Mouse (Mus musculus): Measurements from ENCODE around the gene Tnfaip8l3. TPM values are rescaled to one million over a fixed set of nuclear protein-coding genes. Genes with fewer than 3 reads are reported as not detected.
"Not testable (repeated sequence)": the region's sequence is repeated elsewhere in the genome, so short reads cannot be mapped to it uniquely, and the experiment has no call there.

Gene Tnfaip8l3
- total and polyA plus RNA-seq, 3 experiments, result not detected

- dilution Hi-C loops (cut with MboI; ENCODE audit: extremely low pct_ligation_motif_present, extremely low pct_unique_long_range_greater_than_20kb, low sequenced_read_pairs) (no loop called here), in situ Hi-C loops (cut with MboI; ENCODE audit: low pct_ligation_motif_present, low pct_unique_long_range_greater_than_20kb, low sequenced_read_pairs) (no loop called here)
- Histone ChIP-seq H3K36me3 (replicated peaks in 1 of 2; ENCODE audit: control insufficient read depth in 1 of 2, insufficient read depth in 1 of 2, low read length in 1 of 2) (no peaks in the 10 kb centered on the region), H3K27me3 (replicated peaks) (no peaks in the 10 kb centered on the region), H3K27ac (ENCODE audit: insufficient read depth, low read depth) (no peak overlapping the region), H3K4me2 (ENCODE audit: insufficient read depth, low read depth, poor library complexity, severe bottlenecking) (no peak overlapping the region), H3K4me3 (replicated peaks in 1 of 3; ENCODE audit: low read depth in 2 of 3, low read length in 2 of 3, poor library complexity in 1 of 3) (no peak overlapping the region), H3K79me2 (replicated peaks; ENCODE audit: control insufficient read depth, extremely low read depth, insufficient read depth, poor library complexity, severe bottlenecking) (no peaks in the 10 kb centered on the region), H3K9ac (ENCODE audit: insufficient read depth, low read depth) (no peak overlapping the region), H3K4me1 (ENCODE audit: control insufficient read depth in 1 of 2, insufficient read depth in 2 of 2) (no peaks in the 10 kb centered on the region), H3K9me3 (replicated peaks; ENCODE audit: low read length) (no peaks in the 10 kb centered on the region)
- TF ChIP-seq ZMIZ1 (IDR thresholded peaks at IDR 0.05; ENCODE audit: low read depth, low read length), result no peak
- TF ChIP-seq MAZ (IDR thresholded peaks at IDR 0.05; ENCODE audit: low read depth, low read length), result no peak
- TF ChIP-seq MAFK (IDR thresholded peaks at IDR 0.05; ENCODE audit: insufficient replicate concordance, low read length), result peak; percentile 70; the same call in 1 of the 2 replicates
- TF ChIP-seq POLR2A (IDR thresholded peaks at IDR 0.05; ENCODE audit: low read depth, low read length), result no peak
- no peak for DNase-seq (ENCODE audit: extremely low read depth)
Observed at GRCm38 (mm10) chr9:54034691-54035090, 33.5 kb downstream of the Tnfaip8l3 start.

GRCm38 (mm10) chr9:54022795-54023194 lies 45.4 kb downstream of the Tnfaip8l3 start:
- DNase-seq (ENCODE audit: extremely low read depth), result no peak

GRCm38 (mm10) chr9:53994528-53994927 lies 73.7 kb downstream of the Tnfaip8l3 start:
- TF ChIP-seq CTCF (conservative IDR thresholded peaks at IDR 0.05 in 1 of 2, IDR thresholded peaks at IDR 0.05 in 1 of 2; ENCODE audit: low read depth in 2 of 2, low read length in 2 of 2), result peak in 1 of 2 experiments; percentile 44; a peak in 2 of 4 replicates
- peak; percentile 38 for TF ChIP-seq RAD21 (IDR thresholded peaks at IDR 0.05; ENCODE audit: low read depth, low read length)
- no peak for TF ChIP-seq JUND (conservative IDR thresholded peaks at IDR 0.05; ENCODE audit: low read depth, low read length)
- TF ChIP-seq USF2 (conservative IDR thresholded peaks at IDR 0.05; ENCODE audit: low read depth, low read length), result no peak
- no peak for TF ChIP-seq ZNF384 (IDR thresholded peaks at IDR 0.05; ENCODE audit: low read depth, low read length)
- no peak for TF ChIP-seq HCFC1 (IDR thresholded peaks at IDR 0.05; ENCODE audit: low read depth, low read length)
- peak; percentile 26 for TF ChIP-seq SMC3 (IDR thresholded peaks at IDR 0.05; ENCODE audit: low read depth, low read length)
- Histone ChIP-seq H3K9me3 (replicated peaks; ENCODE audit: low read length) (no peaks in the 10 kb centered on the region), H3K79me2 (replicated peaks; ENCODE audit: control insufficient read depth, extremely low read depth, insufficient read depth, poor library complexity, severe bottlenecking) (no peaks in the 10 kb centered on the region), H3K27ac (ENCODE audit: insufficient read depth, low read depth) (no peak overlapping the region), H3K27me3 (replicated peaks) (no peaks in the 10 kb centered on the region), H3K36me3 (replicated peaks in 1 of 2; ENCODE audit: control insufficient read depth in 1 of 2, insufficient read depth in 1 of 2, low read length in 1 of 2) (no peaks in the 10 kb centered on the region), H3K9ac (ENCODE audit: insufficient read depth, low read depth) (no peak overlapping the region), H3K4me1 (ENCODE audit: control insufficient read depth in 1 of 2, insufficient read depth in 2 of 2) (no peaks in the 10 kb centered on the region), H3K4me2 (ENCODE audit: insufficient read depth, low read depth, poor library complexity, severe bottlenecking) (no peak overlapping the region), H3K4me3 (replicated peaks in 1 of 3; ENCODE audit: low read depth in 2 of 3, low read length in 2 of 3, poor library complexity in 1 of 3) (no peak overlapping the region)
- dilution Hi-C loops (cut with MboI; ENCODE audit: extremely low pct_ligation_motif_present, extremely low pct_unique_long_range_greater_than_20kb, low sequenced_read_pairs) (no loop called here), in situ Hi-C loops (cut with MboI; ENCODE audit: low pct_ligation_motif_present, low pct_unique_long_range_greater_than_20kb, low sequenced_read_pairs) (loop anchor here (10.0 kb wide), 1 partner anchor 340 kb away; no protein-coding TSS in a partner anchor)
- no peak for DNase-seq (ENCODE audit: extremely low read depth)

More at GRCm38 (mm10) chr9:54022795-54023194, 45.4 kb downstream of the Tnfaip8l3 start:
- no peaks in the 10 kb centered on the region for H3K79me2 ChIP-seq (replicated peaks; ENCODE audit: control insufficient read depth, extremely low read depth, insufficient read depth, poor library complexity, severe bottlenecking)
- dilution Hi-C loops (cut with MboI; ENCODE audit: extremely low pct_ligation_motif_present, extremely low pct_unique_long_range_greater_than_20kb, low sequenced_read_pairs) (no loop called here), in situ Hi-C loops (cut with MboI; ENCODE audit: low pct_ligation_motif_present, low pct_unique_long_range_greater_than_20kb, low sequenced_read_pairs) (no loop called here)
- no peaks in the 10 kb centered on the region for H3K4me1 ChIP-seq (ENCODE audit: control insufficient read depth in 1 of 2, insufficient read depth in 2 of 2)
- no peak overlapping the region for H3K4me2 ChIP-seq (ENCODE audit: insufficient read depth, low read depth, poor library complexity, severe bottlenecking)
- no peaks in the 10 kb centered on the region for H3K36me3 ChIP-seq (replicated peaks in 1 of 2; ENCODE audit: control insufficient read depth in 1 of 2, insufficient read depth in 1 of 2, low read length in 1 of 2)
- no peak overlapping the region for H3K4me3 ChIP-seq (replicated peaks in 1 of 3; ENCODE audit: low read depth in 2 of 3, low read length in 2 of 3, poor library complexity in 1 of 3)
- no peak for TF ChIP-seq NRF1 (IDR thresholded peaks at IDR 0.05; ENCODE audit: low read depth, low read length)
- no peak for TF ChIP-seq KAT2A (IDR thresholded peaks at IDR 0.05; ENCODE audit: insufficient replicate concordance, low read length)
- no peak for TF ChIP-seq RAD21 (IDR thresholded peaks at IDR 0.05; ENCODE audit: low read depth, low read length)
- TF ChIP-seq RCOR1 (conservative IDR thresholded peaks at IDR 0.05; ENCODE audit: low read depth, low read length), result no peak
- no peak for TF ChIP-seq CTCF (conservative IDR thresholded peaks at IDR 0.05 in 1 of 2, IDR thresholded peaks at IDR 0.05 in 1 of 2; ENCODE audit: low read depth in 2 of 2, low read length in 2 of 2)
- no peaks in the 10 kb centered on the region for H3K27me3 ChIP-seq (replicated peaks)
- no peak overlapping the region for H3K9ac ChIP-seq (ENCODE audit: insufficient read depth, low read depth)
- no peaks in the 10 kb centered on the region for H3K9me3 ChIP-seq (replicated peaks; ENCODE audit: low read length)
- H3K27ac ChIP-seq (ENCODE audit: insufficient read depth, low read depth), result no peak overlapping the region

- H3K79me2 ChIP-seq (replicated peaks; ENCODE audit: control insufficient read depth, extremely low read depth, insufficient read depth, poor library complexity, severe bottlenecking); H3K4me2 ChIP-seq (ENCODE audit: insufficient read depth, low read depth, poor library complexity, severe bottlenecking); H3K27ac ChIP-seq (ENCODE audit: insufficient read depth, low read depth); H3K9ac ChIP-seq (ENCODE audit: insufficient read depth, low read depth); H3K9me3 ChIP-seq (replicated peaks; ENCODE audit: low read length); H3K27me3 ChIP-seq (replicated peaks); H3K4me1 ChIP-seq (ENCODE audit: control insufficient read depth in 1 of 2, insufficient read depth in 2 of 2); H3K36me3 ChIP-seq (replicated peaks in 1 of 2; ENCODE audit: control insufficient read depth in 1 of 2, insufficient read depth in 1 of 2, low read length in 1 of 2); DNase-seq (ENCODE audit: extremely low read depth); dilution Hi-C loops (cut with MboI; ENCODE audit: extremely low pct_ligation_motif_present, extremely low pct_unique_long_range_greater_than_20kb, low sequenced_read_pairs); H3K4me3 ChIP-seq (replicated peaks in 1 of 3; ENCODE audit: low read depth in 2 of 3, low read length in 2 of 3, poor library complexity in 1 of 3): not testable (repeated sequence)
- in situ Hi-C loops (cut with MboI; ENCODE audit: low pct_ligation_motif_present, low pct_unique_long_range_greater_than_20kb, low sequenced_read_pairs), result loop anchor here (10.0 kb wide), 1 partner anchor 342 kb away; no protein-coding TSS in a partner anchor
Observed at GRCm38 (mm10) chr9:53992567-53992966, 75.6 kb downstream of the Tnfaip8l3 start.

Measured in CH12.LX (cell line).